Mouse (Mus musculus): ENCODE data around the gene Znrf1. TPM values are rescaled to one million over a fixed set of nuclear protein-coding genes. Genes with fewer than 3 reads are reported as not detected.

Gene Znrf1
- polyA plus RNA-seq, 1 experiment from 2014 or later = 48.7 TPM

DNA sequence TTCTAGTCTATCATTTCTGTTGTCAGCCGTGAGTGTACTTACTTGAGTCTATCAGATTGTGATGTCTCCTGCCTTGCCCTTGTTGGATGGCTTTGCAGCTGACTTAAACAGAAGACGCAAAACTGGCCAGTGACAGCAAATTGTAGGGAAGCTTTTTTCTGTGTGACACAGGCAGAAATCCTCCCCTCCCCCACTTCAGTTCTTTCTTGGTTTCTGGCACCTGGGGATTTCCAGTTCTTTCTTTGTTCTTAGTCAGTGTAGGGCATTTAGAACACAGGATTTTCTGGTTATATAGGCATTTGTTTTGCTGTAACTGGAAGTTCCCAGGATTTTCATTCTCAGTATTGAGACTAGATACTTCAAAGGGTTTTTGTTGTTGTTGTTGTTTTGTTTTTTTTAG is 34.5 kb downstream of the Znrf1 start:
- Histone ChIP-seq H3K27me3 (ENCODE audit: control insufficient read depth, insufficient read depth, low read length) (no peaks in the 10 kb centered on the region), H3K9me3 (ENCODE audit: control insufficient read depth, low read length) (no peaks in the 10 kb centered on the region), H3K36me3 (ENCODE audit: control insufficient read depth, insufficient read depth, low read length) (no peaks in the 10 kb centered on the region), H3K4me3 (ENCODE audit: low read depth, low read length) (no peak overlapping the region), H3K4me2 (replicated peaks; ENCODE audit: low read depth, low read length) (no peak overlapping the region), H3K4me1 (replicated peaks; ENCODE audit: control insufficient read depth, insufficient read depth, low read length) (peaks cover 4% of the 10 kb centered on the region; the same call in 1 of the 2 replicates), H3K9ac (ENCODE audit: low read depth, low read length) (no peak overlapping the region), H3K27ac (ENCODE audit: low read depth, low read length) (no peak overlapping the region)
- ATAC-seq (ENCODE audit: low FRiP score) (no peak), DNase-seq (ENCODE audit: low spot score) (no peak)
- 78% methylated on average over 2 of the region's 2 CpGs for WGBS

DNA sequence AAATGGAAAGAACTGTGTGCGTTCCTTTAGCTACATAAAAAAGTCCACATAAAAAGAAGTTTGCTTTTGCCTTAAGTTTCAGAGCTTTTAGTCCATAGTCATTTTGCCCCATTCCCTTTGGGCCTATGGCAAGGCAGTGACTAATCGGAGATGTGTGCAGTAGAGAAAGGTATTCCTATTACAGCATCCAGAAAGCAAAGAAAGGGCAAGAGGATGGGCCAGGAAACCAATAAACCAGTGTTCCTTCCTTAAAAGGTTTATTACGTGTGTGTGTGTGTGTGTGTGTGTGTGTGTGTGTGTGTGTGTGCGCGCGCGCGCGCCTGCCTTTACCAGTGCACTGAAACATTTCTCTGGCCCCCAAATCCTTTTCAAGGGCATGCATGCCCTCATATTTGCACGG is 35.8 kb downstream of the Znrf1 start:
- Histone ChIP-seq H3K4me1 (replicated peaks; ENCODE audit: control insufficient read depth, insufficient read depth, low read length) (peaks cover 4% of the 10 kb centered on the region; the same call in 1 of the 2 replicates), H3K36me3 (ENCODE audit: control insufficient read depth, insufficient read depth, low read length) (no peaks in the 10 kb centered on the region)
- WGBS = 91% methylated on average over 10 of the region's 10 CpGs

DNA sequence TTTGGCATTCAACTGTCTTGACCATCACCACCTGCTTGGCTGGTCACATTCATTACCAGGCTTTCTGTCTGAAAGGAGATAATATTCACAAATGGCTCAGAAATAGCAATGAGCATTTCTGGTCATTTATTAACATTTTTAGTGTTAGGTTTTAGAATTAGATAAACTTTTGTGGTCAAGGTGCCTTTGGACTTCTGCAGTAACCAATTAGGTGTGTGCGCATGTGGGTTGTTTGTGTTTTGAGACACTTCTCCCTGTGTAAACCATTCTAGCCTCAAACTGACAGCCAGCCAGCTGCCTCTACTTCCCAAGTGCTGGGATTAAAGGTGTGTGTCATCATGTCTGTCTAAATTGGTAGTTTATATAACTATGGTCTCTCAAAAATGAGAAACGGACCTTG is 36.5 kb downstream of the Znrf1 start:
- Histone ChIP-seq H3K9me3 (ENCODE audit: control insufficient read depth, low read length) (no peaks in the 10 kb centered on the region), H3K4me2 (replicated peaks; ENCODE audit: low read depth, low read length) (no peak overlapping the region), H3K4me3 (ENCODE audit: low read depth, low read length) (no peak overlapping the region), H3K9ac (ENCODE audit: low read depth, low read length) (no peak overlapping the region), H3K27ac (ENCODE audit: low read depth, low read length) (no peak overlapping the region), H3K36me3 (ENCODE audit: control insufficient read depth, insufficient read depth, low read length) (0 out of 2 replicates have a peak, but pooled peaks cover 3% of the 10 kb centered on the region), H3K27me3 (ENCODE audit: control insufficient read depth, insufficient read depth, low read length) (no peaks in the 10 kb centered on the region), H3K4me1 (replicated peaks; ENCODE audit: control insufficient read depth, insufficient read depth, low read length) (peaks cover 4% of the 10 kb centered on the region; the same call in 1 of the 2 replicates)
- DNase-seq (ENCODE audit: low spot score) (no peak), ATAC-seq (ENCODE audit: low FRiP score) (no peak)
- WGBS = 94% methylated on average over 2 of the region's 2 CpGs

More for the DNA sequence above, 35.8 kb downstream of the Znrf1 start:
- no peak overlapping the region for H3K4me2 ChIP-seq (replicated peaks; ENCODE audit: low read depth, low read length)
- no peak for ATAC-seq (ENCODE audit: low FRiP score)
- no peaks in the 10 kb centered on the region for H3K27me3 ChIP-seq (ENCODE audit: control insufficient read depth, insufficient read depth, low read length)
- H3K4me3 ChIP-seq (ENCODE audit: low read depth, low read length) = no peak overlapping the region
- H3K9me3 ChIP-seq (ENCODE audit: control insufficient read depth, low read length) = no peaks in the 10 kb centered on the region
- H3K9ac ChIP-seq (ENCODE audit: low read depth, low read length) = no peak overlapping the region
- no peak overlapping the region for H3K27ac ChIP-seq (ENCODE audit: low read depth, low read length)
- DNase-seq (ENCODE audit: low spot score) = no peak

DNA sequence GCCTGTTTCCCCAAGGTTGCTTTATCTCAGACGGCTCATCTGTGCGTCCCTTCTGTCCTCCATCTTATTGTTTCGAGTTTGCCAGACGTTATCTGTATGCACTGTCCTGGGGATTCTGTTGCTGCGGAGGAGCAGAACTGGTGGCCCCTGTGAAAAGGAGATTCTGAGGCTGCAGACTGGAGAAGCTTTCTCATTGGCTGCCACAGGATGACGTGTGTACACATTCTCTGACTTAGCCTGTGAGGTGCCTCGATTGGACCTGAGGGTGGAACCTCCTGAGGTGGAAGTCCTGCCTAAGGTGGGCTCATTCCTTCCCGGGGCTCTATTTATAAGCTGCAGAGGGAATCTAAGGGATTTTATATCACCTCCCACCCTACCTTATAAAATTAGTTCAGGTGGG is 37.7 kb downstream of the Znrf1 start:
- DNase-seq (ENCODE audit: low spot score) (peak; percentile 21), ATAC-seq (ENCODE audit: low FRiP score) (peak; percentile 69)
- Histone ChIP-seq H3K4me2 (replicated peaks; ENCODE audit: low read depth, low read length) (no peak overlapping the region), H3K9ac (ENCODE audit: low read depth, low read length) (no peak overlapping the region), H3K27me3 (ENCODE audit: control insufficient read depth, insufficient read depth, low read length) (no peaks in the 10 kb centered on the region), H3K36me3 (ENCODE audit: control insufficient read depth, insufficient read depth, low read length) (0 out of 2 replicates have a peak, but pooled peaks cover 3% of the 10 kb centered on the region), H3K9me3 (ENCODE audit: control insufficient read depth, low read length) (no peaks in the 10 kb centered on the region), H3K4me1 (replicated peaks; ENCODE audit: control insufficient read depth, insufficient read depth, low read length) (peaks cover 2% of the 10 kb centered on the region; the same call in 1 of the 2 replicates), H3K4me3 (ENCODE audit: low read depth, low read length) (no peak overlapping the region), H3K27ac (ENCODE audit: low read depth, low read length) (peak overlapping the region; percentile 19; the same call in 1 of the 2 replicates)
- WGBS = 25% methylated on average over 8 of the region's 8 CpGs

DNA sequence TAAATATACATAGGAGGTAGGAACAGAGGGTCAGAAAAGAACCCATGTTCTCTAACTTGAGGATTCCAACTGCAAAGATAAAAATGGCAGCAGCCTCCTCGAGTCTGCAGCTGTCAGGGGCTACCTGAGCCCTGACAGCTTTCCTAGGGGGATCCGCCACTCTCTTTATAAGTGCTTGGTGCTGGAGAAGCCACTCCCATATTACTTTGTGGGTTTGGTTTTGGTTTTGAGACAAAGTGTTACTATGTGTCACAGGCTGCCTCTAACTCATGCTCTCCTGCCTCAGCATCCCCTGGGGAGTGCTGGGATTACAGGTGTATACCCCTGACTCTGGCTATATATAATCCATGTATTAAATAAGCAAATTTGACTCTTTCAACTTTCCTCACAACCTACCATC is 38.1 kb downstream of the Znrf1 start:
- H3K9ac ChIP-seq (ENCODE audit: low read depth, low read length) = no peak overlapping the region
- DNase-seq (ENCODE audit: low spot score) (no peak), ATAC-seq (ENCODE audit: low FRiP score) (no peak)
- H3K4me2 ChIP-seq (replicated peaks; ENCODE audit: low read depth, low read length) = no peak overlapping the region
- peaks cover 2% of the 10 kb centered on the region; the same call in 1 of the 2 replicates for H3K4me1 ChIP-seq (replicated peaks; ENCODE audit: control insufficient read depth, insufficient read depth, low read length)
- H3K36me3 ChIP-seq (ENCODE audit: control insufficient read depth, insufficient read depth, low read length) = 0 out of 2 replicates have a peak, but pooled peaks cover 3% of the 10 kb centered on the region
- H3K27me3 ChIP-seq (ENCODE audit: control insufficient read depth, insufficient read depth, low read length) = no peaks in the 10 kb centered on the region
- H3K4me3 ChIP-seq (ENCODE audit: low read depth, low read length) = no peak overlapping the region
- WGBS = 83% methylated on average over 2 of the region's 2 CpGs
- H3K9me3 ChIP-seq (ENCODE audit: control insufficient read depth, low read length) = no peaks in the 10 kb centered on the region
- no peak overlapping the region for H3K27ac ChIP-seq (ENCODE audit: low read depth, low read length)

DNA sequence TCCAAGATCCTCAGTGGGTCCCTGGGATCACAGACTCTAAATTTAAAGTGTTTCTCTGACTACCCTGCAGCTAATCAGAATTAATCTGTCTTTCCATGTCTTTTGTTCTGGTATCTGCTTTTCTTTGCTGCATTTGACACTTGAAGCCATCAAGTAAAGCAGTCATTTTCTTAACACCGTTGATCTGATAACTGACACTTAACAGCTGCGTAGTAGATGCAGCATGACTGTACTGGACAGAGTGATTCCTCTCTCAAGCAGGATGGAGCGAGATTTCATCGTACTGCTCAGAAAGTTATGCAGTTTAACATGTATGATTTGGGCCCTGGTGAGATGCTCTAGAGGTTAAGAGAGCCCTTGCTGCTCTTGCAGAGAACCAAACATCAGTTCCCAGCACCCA is 39.6 kb downstream of the Znrf1 start:
- Histone ChIP-seq H3K9ac (ENCODE audit: low read depth, low read length) (no peak overlapping the region), H3K4me3 (ENCODE audit: low read depth, low read length) (no peak overlapping the region), H3K27ac (ENCODE audit: low read depth, low read length) (no peak overlapping the region), H3K4me1 (replicated peaks; ENCODE audit: control insufficient read depth, insufficient read depth, low read length) (no peaks in the 10 kb centered on the region; the same call in 1 of the 2 replicates), H3K4me2 (replicated peaks; ENCODE audit: low read depth, low read length) (no peak overlapping the region), H3K9me3 (ENCODE audit: control insufficient read depth, low read length) (no peaks in the 10 kb centered on the region), H3K36me3 (ENCODE audit: control insufficient read depth, insufficient read depth, low read length) (0 out of 2 replicates have a peak, but pooled peaks cover 5% of the 10 kb centered on the region), H3K27me3 (ENCODE audit: control insufficient read depth, insufficient read depth, low read length) (no peaks in the 10 kb centered on the region)
- no peak for ATAC-seq (ENCODE audit: low FRiP score)
- DNase-seq (ENCODE audit: low spot score) = no peak
- WGBS = 96% methylated on average over 4 of the region's 4 CpGs

DNA sequence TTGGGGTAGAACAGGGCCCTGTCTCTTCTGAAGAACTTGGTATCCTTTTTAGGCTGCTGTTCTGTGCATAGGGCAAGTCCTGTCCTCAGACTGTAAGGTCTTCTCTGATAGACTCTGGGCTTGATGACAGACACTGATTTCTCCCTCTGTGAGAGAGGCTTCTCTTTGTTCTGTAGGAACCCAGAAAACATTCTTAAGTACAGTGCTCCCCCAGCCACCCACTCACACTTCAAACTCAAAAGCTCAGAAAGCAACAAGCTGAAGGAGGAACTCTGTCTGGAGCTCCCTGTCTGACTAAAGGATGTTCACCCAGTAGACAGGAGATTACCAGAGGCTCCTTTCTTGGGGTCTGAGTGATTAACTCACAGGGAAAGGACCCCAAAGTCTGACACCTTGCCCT is 40.6 kb downstream of the Znrf1 start:
- H3K4me1 ChIP-seq (replicated peaks; ENCODE audit: control insufficient read depth, insufficient read depth, low read length) = no peaks in the 10 kb centered on the region; the same call in 1 of the 2 replicates
- no peak overlapping the region for H3K4me2 ChIP-seq (replicated peaks; ENCODE audit: low read depth, low read length)
- H3K9me3 ChIP-seq (ENCODE audit: control insufficient read depth, low read length) = no peaks in the 10 kb centered on the region
- no peak for DNase-seq (ENCODE audit: low spot score)
- no peak overlapping the region for H3K27ac ChIP-seq (ENCODE audit: low read depth, low read length)
- 0 out of 2 replicates have a peak, but pooled peaks cover 5% of the 10 kb centered on the region for H3K36me3 ChIP-seq (ENCODE audit: control insufficient read depth, insufficient read depth, low read length)
- H3K9ac ChIP-seq (ENCODE audit: low read depth, low read length) = no peak overlapping the region
- H3K4me3 ChIP-seq (ENCODE audit: low read depth, low read length) = no peak overlapping the region
- H3K27me3 ChIP-seq (ENCODE audit: control insufficient read depth, insufficient read depth, low read length) = no peaks in the 10 kb centered on the region
- ATAC-seq (ENCODE audit: low FRiP score) = no peak

DNA sequence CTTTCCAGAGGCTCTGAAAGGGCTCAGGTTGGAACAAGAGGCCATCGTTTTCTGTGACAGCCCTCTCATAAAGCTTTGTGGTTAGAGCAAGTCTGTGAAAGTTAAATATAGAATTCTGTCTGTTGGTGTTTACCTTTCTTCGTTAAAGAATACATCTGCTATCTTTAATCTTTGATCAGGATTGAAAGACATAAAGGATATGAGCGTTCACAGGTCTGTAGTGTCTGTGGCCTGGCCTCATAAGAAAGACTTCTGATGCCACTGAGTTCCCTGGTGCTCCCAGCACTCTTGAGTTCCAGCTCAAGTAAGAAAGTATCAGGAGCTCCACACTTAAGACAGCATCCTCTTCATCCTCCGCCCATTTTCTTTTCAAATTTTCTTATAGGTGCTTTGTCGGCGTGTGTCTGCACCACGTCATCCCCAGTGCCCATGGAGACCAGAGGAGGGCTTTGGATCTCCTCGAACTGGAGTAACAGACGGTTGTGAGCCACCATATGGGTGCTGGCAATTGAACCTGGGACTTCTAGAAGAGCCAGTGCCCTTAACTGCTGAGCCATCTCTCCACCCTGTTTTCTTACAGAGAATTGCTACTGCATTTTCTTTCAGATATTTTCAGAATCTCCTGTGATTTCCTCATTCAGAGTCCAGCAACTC is 42.1 kb downstream of the Znrf1 start:
- no peaks in the 10 kb centered on the region for H3K27me3 ChIP-seq (ENCODE audit: control insufficient read depth, insufficient read depth, low read length)
- no peaks in the 10 kb centered on the region for H3K4me1 ChIP-seq (replicated peaks; ENCODE audit: control insufficient read depth, insufficient read depth, low read length)
- H3K27ac ChIP-seq (ENCODE audit: low read depth, low read length) = no peak overlapping the region
- DNase-seq (ENCODE audit: low spot score) (no peak), ATAC-seq (ENCODE audit: low FRiP score) (no peak)
- H3K4me2 ChIP-seq (replicated peaks; ENCODE audit: low read depth, low read length) = no peak overlapping the region
- 94% methylated on average over 9 of the region's 9 CpGs for WGBS
- no peak overlapping the region for H3K9ac ChIP-seq (ENCODE audit: low read depth, low read length)
- no peaks in the 10 kb centered on the region for H3K9me3 ChIP-seq (ENCODE audit: control insufficient read depth, low read length)
- 0 out of 2 replicates have a peak, but pooled peaks cover 5% of the 10 kb centered on the region for H3K36me3 ChIP-seq (ENCODE audit: control insufficient read depth, insufficient read depth, low read length)
- no peak overlapping the region for H3K4me3 ChIP-seq (ENCODE audit: low read depth, low read length)

DNA sequence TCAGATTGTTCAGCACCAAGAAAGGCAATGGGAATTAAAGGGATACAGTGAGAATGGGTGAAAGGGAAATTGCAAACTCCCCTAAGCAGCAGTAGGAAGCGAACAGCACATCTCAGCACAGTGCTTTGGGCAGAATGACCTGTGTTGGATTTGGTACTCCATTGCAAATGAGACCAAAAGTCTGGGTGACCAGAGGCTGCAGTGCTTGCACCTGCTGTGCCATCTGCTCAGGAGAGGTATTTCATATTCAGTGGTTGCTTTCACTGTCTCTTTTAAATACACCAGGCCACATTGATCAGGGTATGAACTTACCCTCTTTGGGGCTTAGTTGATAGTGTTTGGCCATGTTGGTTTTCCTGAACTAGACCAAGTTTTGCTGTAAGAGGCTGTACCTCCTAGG is 43.4 kb downstream of the Znrf1 start:
- no peak overlapping the region for H3K9ac ChIP-seq (ENCODE audit: low read depth, low read length)
- no peak for DNase-seq (ENCODE audit: low spot score)
- no peaks in the 10 kb centered on the region for H3K4me1 ChIP-seq (replicated peaks; ENCODE audit: control insufficient read depth, insufficient read depth, low read length)
- WGBS = 100% methylated on average over 1 of the region's 1 CpGs
- no peak for ATAC-seq (ENCODE audit: low FRiP score)
- no peak overlapping the region for H3K4me3 ChIP-seq (ENCODE audit: low read depth, low read length)
- H3K27me3 ChIP-seq (ENCODE audit: control insufficient read depth, insufficient read depth, low read length) = no peaks in the 10 kb centered on the region
- 0 out of 2 replicates have a peak, but pooled peaks cover 5% of the 10 kb centered on the region for H3K36me3 ChIP-seq (ENCODE audit: control insufficient read depth, insufficient read depth, low read length)
- no peak overlapping the region for H3K27ac ChIP-seq (ENCODE audit: low read depth, low read length)
- H3K4me2 ChIP-seq (replicated peaks; ENCODE audit: low read depth, low read length) = no peak overlapping the region
- no peaks in the 10 kb centered on the region for H3K9me3 ChIP-seq (ENCODE audit: control insufficient read depth, low read length)
